Mouse (Mus musculus) ES-E14 (cell line): ENCODE results near the gene Slc5a10.

Experiments
- CHD2 ChIP-seq: IDR thresholded peaks from 2 replicates; pipeline ENCODE4 v1.6.1; 2014; ENCODE audit warnings: mild to moderate bottlenecking, low read depth, low read length, inconsistent platforms
- HCFC1 ChIP-seq: IDR thresholded peaks from 2 replicates; pipeline ENCODE4 v1.6.1; 2012; ENCODE audit warnings: low read length, inconsistent platforms, borderline replicate concordance; ENCODE audit not compliant: insufficient read depth
- MAFK ChIP-seq: IDR thresholded peaks from 2 replicates; pipeline ENCODE4 v1.6.1; 2014; ENCODE audit warnings: mild to moderate bottlenecking, low read depth, low read length, inconsistent platforms; ENCODE audit not compliant: insufficient read depth
- ZC3H11A ChIP-seq: IDR thresholded peaks from 2 replicates; pipeline ENCODE4 v1.6.1; 2012; ENCODE audit warnings: low read depth, mild to moderate bottlenecking, inconsistent platforms, low read length, borderline replicate concordance
- ZNF384 ChIP-seq: IDR thresholded peaks from 2 replicates; pipeline ENCODE4 v1.6.1; 2012; ENCODE audit warnings: low read depth, low read length, inconsistent platforms

DNA sequence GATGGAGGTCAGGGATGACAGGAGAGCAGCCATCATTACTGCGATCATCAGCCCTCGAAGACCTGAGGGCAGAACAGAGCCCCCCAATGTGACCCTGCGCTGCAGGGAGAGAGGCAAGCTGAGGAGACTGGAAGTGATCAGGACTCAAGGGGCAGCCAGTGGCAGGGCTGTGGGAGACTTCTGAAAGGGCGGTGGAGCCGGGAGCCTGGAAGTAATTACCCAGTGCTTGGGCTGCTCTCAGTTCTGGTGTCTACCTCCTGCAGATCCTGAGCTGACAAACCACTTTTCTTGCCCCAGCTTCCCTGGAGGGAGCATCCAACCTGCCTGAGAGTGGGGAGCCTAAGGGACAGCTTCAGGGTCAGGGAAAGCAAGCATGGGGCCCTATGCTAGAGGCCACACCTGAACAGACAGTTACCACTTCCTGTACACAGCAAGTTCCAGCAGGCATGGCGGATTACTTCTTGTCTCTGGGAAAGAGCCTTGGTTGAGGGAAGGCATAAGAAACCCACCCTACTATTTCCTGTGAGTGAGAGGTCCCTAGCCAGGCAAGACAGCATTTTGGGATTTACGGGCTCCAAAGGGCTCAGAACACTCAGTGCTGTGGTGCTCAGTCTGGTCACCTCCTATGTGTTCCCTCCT is 44.3 kb downstream of the Slc5a10 start:
- no peak for TF ChIP-seq ZNF384
- TF ChIP-seq HCFC1: no peak
- no peak for TF ChIP-seq MAFK
- no peak for TF ChIP-seq CHD2
- no peak for TF ChIP-seq ZC3H11A
